Mouse (Mus musculus): Measurements from ENCODE around the gene BC030500.

- TF ChIP-seq CTCF (IDR thresholded peaks at IDR 0.05; ENCODE audit: low read depth, low read length) (no peak), POLR2A (IDR thresholded peaks at IDR 0.05; ENCODE audit: insufficient read depth, low read length) (no peak), EP300 (IDR thresholded peaks at IDR 0.05; ENCODE audit: insufficient read depth, low read depth, low read length) (no peak)
These were observed 25.1 kb upstream of the BC030500 start for GRCm38 (mm10) chr8:58886405-58886804.

All from ES-Bruce4 (cell line).